Mouse (Mus musculus) forebrain, embryonic 13.5 days (tissue): ENCODE measurements at regions not wholly inside any gene's neighbourhood (a gene's known extent, or its start where the extent isn't known, plus 50 kb on each side); places are given as distances from the start of the nearest gene placed in this dataset.
A peak's percentile ranks its signal among the peaks of the same experiment; 100 is the strongest.

Experiments used
- ATAC-seq: fragments of 200-750 bp; cut with Nextera tagmentation; 2 replicates; pipeline ENCODE4 v1.8.0; 2017
- H3K27ac ChIP-seq: fragments of 300-500 bp; sonication (generic); 2 replicates; pipeline ENCODE4 v1.5.1; 2015; ENCODE audit warnings: inconsistent platforms, mild to moderate bottlenecking, moderate library complexity
- H3K27me3 ChIP-seq: fragments of 300-500 bp; sonication (generic); 2 replicates; pipeline ENCODE4 v1.6.1; 2015; ENCODE audit warnings: mild to moderate bottlenecking, inconsistent platforms
- H3K36me3 ChIP-seq: fragments of 300-500 bp; sonication (generic); 2 replicates; pipeline ENCODE4 v1.6.1; 2015; ENCODE audit warnings: mild to moderate bottlenecking, inconsistent platforms; ENCODE audit not compliant: poor library complexity, severe bottlenecking
- H3K4me1 ChIP-seq: fragments of 300-500 bp; sonication (generic); 2 replicates; pipeline ENCODE4 v1.6.1; 2015; ENCODE audit warnings: inconsistent platforms
- H3K4me2 ChIP-seq: fragments of 300-500 bp; sonication (generic); 2 replicates; pipeline ENCODE4 v1.6.1; 2015; ENCODE audit warnings: inconsistent platforms, mild to moderate bottlenecking, moderate library complexity
- H3K4me3 ChIP-seq: fragments of 300-500 bp; sonication (generic); 2 replicates; pipeline ENCODE4 v1.5.1; 2015; ENCODE audit warnings: mild to moderate bottlenecking, inconsistent platforms
- H3K9ac ChIP-seq: fragments of 300-500 bp; sonication (generic); 2 replicates; pipeline ENCODE4 v1.6.1; 2015; ENCODE audit warnings: mild to moderate bottlenecking, inconsistent platforms
- H3K9me3 ChIP-seq: fragments of 300-500 bp; sonication (generic); replicated peaks from 2 replicates; pipeline ENCODE4 v1.6.1; 2016; ENCODE audit warnings: inconsistent platforms
- WGBS: fragments of 180-500 bp; shearing (Covaris S2); methylation state at CpG from one replicate; pipeline ENCODE4 v1.1.7; 2015; 5-methylcytosine and 5-hydroxymethylcytosine counted together

GRCm38 (mm10) chr3:57975379-57975778, 127.5 kb upstream of the Pfn2 start:
- no peak overlapping the region for H3K4me3 ChIP-seq
- H3K27me3 ChIP-seq: no peaks in the 10 kb centered on the region
- no peak overlapping the region for H3K9ac ChIP-seq
- WGBS: 63% methylated on average over 5 of the region's 5 CpGs
- H3K27ac ChIP-seq: no peak overlapping the region
- H3K9me3 ChIP-seq: no peaks in the 10 kb centered on the region
- ATAC-seq: no peak
- no peaks in the 10 kb centered on the region for H3K36me3 ChIP-seq
- H3K4me2 ChIP-seq: no peak overlapping the region
- no peaks in the 10 kb centered on the region for H3K4me1 ChIP-seq

DNA sequence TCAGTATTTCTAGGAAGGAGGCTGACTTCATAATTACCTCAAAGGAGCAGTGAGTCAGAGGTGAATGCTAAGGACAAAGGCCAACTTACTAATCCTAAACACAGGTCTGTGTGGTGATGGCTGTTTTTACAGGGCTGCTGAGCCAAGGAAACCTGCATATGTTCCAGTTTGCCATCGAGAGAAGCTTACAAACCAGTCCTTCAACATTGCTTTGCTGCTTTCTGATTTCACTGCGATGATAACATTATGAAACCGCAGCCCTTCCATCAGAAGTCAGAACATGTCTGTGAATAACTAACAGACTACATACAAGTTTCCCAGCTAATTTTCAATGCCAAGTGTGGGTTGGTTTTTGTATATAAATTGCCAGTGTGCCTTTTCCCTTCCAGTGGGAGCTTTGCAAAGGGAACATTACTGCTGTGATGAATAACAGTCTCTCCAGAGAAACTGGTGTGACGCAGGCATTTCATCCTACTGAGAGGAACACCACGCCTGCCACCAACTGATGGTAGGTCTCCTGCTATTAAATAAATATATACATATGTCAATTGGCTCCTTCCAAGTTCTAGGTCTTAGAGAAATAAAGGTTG, 128.9 kb upstream of the Pfn2 start:
- no peaks in the 10 kb centered on the region for H3K36me3 ChIP-seq
- H3K9me3 ChIP-seq: no peaks in the 10 kb centered on the region
- no peaks in the 10 kb centered on the region for H3K27me3 ChIP-seq
- no peak overlapping the region for H3K27ac ChIP-seq
- no peak overlapping the region for H3K4me3 ChIP-seq
- no peak overlapping the region for H3K4me2 ChIP-seq
- ATAC-seq: no peak
- WGBS: 87% methylated on average over 5 of the region's 5 CpGs
- H3K9ac ChIP-seq: no peak overlapping the region
- no peaks in the 10 kb centered on the region for H3K4me1 ChIP-seq

DNA sequence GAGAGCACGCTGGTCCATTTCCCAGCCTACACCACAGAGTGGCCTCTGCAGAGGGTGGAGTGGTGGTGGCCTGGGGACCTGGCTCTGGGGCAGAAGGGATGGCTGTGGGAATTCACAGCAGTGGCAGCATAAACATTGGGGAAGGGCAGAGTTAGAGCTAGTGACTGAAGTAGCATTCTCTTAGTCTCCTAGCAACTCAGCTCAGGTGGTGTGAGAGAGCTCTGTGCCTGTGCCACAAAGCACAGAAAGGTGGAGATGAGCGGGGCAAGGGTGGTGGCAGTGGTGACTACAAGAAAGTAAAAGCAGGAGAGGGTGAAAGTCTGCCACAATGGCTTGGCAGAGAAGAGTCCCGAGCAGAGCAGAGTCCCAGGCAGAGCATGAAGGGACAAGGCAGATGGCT, 140.3 kb upstream of the Pfn2 start:
- H3K4me3 ChIP-seq: no peak overlapping the region
- no peaks in the 10 kb centered on the region for H3K9me3 ChIP-seq
- no peaks in the 10 kb centered on the region for H3K4me1 ChIP-seq
- no peak overlapping the region for H3K27ac ChIP-seq
- no peaks in the 10 kb centered on the region for H3K36me3 ChIP-seq
- H3K27me3 ChIP-seq: no peaks in the 10 kb centered on the region
- ATAC-seq: no peak
- H3K9ac ChIP-seq: no peak overlapping the region
- no peak overlapping the region for H3K4me2 ChIP-seq
- 83% methylated on average over 3 of the region's 3 CpGs for WGBS

GRCm38 (mm10) chr3:57990738-57991137, 142.9 kb upstream of the Pfn2 start:
- no peaks in the 10 kb centered on the region for H3K27me3 ChIP-seq
- no peak for ATAC-seq
- H3K9ac ChIP-seq: no peak overlapping the region
- 79% methylated on average over 1 of the region's 1 CpGs for WGBS
- H3K4me3 ChIP-seq: no peak overlapping the region
- no peaks in the 10 kb centered on the region for H3K36me3 ChIP-seq
- no peaks in the 10 kb centered on the region for H3K9me3 ChIP-seq
- no peak overlapping the region for H3K27ac ChIP-seq
- H3K4me2 ChIP-seq: no peak overlapping the region
- no peaks in the 10 kb centered on the region for H3K4me1 ChIP-seq

- Histone ChIP-seq H3K9me3 (no peaks in the 10 kb centered on the region), H3K4me1 (peaks cover 7% of the 10 kb centered on the region), H3K4me3 (no peak overlapping the region), H3K4me2 (no peak overlapping the region), H3K9ac (no peak overlapping the region), H3K27ac (no peak overlapping the region), H3K36me3 (no peaks in the 10 kb centered on the region), H3K27me3 (no peaks in the 10 kb centered on the region)
- 0 out of 2 replicates have a peak, but pooled peaks have one; percentile 33 for ATAC-seq
- 82% methylated on average over 6 of the region's 6 CpGs for WGBS
Observed at GRCm38 (mm10) chr3:57998121-57999102, 150.5 kb upstream of the Pfn2 start.

GRCm38 (mm10) chr3:58002792-58003574, 155.1 kb upstream of the Pfn2 start:
- H3K9ac ChIP-seq: no peak overlapping the region
- H3K4me1 ChIP-seq: peaks cover 7% of the 10 kb centered on the region
- ATAC-seq: peak; percentile 48; the same call in 1 of the 2 replicates
- no peaks in the 10 kb centered on the region for H3K36me3 ChIP-seq
- no peak overlapping the region for H3K4me3 ChIP-seq
- 41% methylated on average over 7 of the region's 7 CpGs for WGBS
- no peaks in the 10 kb centered on the region for H3K27me3 ChIP-seq
- H3K9me3 ChIP-seq: no peaks in the 10 kb centered on the region
- no peak overlapping the region for H3K4me2 ChIP-seq
- H3K27ac ChIP-seq: no peak overlapping the region

DNA sequence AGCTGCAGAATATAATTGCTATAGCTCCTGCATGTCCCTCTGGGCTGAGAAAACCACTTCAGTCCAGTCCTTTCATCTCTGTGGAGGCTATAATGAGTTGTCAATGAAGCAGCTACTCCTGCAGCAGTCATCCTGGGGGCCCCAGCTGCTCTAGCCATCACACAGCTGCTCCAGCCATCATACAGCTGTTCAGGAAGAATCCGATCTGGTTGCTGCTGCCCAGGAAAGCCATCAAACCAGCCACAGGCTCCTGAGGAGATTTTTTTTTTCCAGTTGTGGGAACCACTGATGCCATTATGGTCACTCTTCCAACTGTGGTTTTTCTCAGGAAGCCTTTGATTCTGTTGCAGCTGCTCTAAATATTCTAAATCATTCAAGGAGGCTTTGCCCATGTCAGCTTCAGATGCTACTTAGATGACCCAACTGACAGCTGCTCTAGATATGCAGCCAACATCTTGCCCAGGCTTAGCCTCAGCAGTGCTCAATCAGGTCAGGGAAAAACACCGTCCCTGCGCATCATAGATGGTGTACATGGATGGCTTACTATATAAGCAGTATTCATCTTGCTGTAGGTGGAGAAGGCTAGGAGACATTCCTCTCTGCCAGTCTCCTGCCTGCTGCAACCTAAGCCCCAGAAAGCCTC, 177.0 kb upstream of the Pfn2 start:
- 82% methylated on average over 3 of the region's 3 CpGs for WGBS
- no peak for ATAC-seq
- Histone ChIP-seq H3K27ac (no peak overlapping the region), H3K27me3 (no peaks in the 10 kb centered on the region), H3K4me3 (no peak overlapping the region), H3K9ac (no peak overlapping the region), H3K9me3 (no peaks in the 10 kb centered on the region), H3K4me1 (no peaks in the 10 kb centered on the region), H3K4me2 (no peak overlapping the region), H3K36me3 (no peaks in the 10 kb centered on the region)

DNA sequence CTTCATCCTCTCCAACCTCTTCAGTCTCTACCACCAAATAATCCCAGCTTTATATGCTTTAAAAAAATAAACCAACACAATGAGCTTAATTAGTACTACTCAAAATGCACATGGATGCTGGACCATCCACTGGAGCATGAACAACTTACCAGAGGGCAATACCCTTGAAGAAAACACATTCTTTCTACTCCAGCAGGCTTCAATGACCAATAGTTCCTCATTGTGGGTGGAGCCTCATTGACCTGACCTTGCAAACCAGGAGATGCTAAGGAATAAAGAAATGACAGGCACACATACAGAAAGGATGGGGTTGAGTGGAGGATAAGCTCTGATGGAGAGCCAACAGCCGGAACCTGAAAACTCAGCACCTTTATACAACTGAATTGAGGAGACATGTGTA, 201.7 kb upstream of the Pfn2 start:
- Histone ChIP-seq H3K27me3 (no peaks in the 10 kb centered on the region), H3K36me3 (no peaks in the 10 kb centered on the region), H3K4me3 (no peak overlapping the region), H3K27ac (no peak overlapping the region), H3K4me1 (no peaks in the 10 kb centered on the region), H3K4me2 (no peak overlapping the region), H3K9ac (no peak overlapping the region), H3K9me3 (no peaks in the 10 kb centered on the region)
- no peak for ATAC-seq
- 68% methylated on average over 1 of the region's 1 CpGs for WGBS

GRCm38 (mm10) chr3:58054726-58055125, 206.8 kb upstream of the Pfn2 start:
- ATAC-seq: no peak
- Histone ChIP-seq H3K9ac (no peak overlapping the region), H3K36me3 (no peaks in the 10 kb centered on the region), H3K4me3 (no peak overlapping the region), H3K4me2 (no peak overlapping the region), H3K4me1 (0 out of 2 replicates have a peak, but pooled peaks cover 5% of the 10 kb centered on the region), H3K27me3 (no peaks in the 10 kb centered on the region), H3K9me3 (no peaks in the 10 kb centered on the region), H3K27ac (no peak overlapping the region)
- 88% methylated on average over 7 of the region's 7 CpGs for WGBS

DNA sequence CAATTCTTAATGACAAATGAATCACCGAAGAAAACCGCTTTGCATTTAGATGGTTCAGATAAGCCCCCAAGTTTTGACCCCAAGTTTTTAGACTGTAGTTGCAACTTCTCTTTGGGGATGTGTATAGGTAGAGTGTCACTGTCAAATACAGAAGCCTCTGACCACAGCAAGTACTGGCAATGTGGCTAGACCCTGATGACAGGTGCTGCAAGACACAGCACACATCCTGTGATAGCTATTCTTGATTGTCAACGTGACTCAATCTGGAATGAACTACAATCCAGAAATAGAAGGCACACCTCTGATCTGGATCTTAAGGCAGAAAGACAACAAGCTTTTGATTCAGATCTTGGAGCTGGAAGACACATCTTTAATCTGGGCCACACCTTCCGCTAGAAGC, 207.3 kb upstream of the Pfn2 start:
- ATAC-seq: no peak
- no peak overlapping the region for H3K9ac ChIP-seq
- 92% methylated on average over 4 of the region's 4 CpGs for WGBS

DNA sequence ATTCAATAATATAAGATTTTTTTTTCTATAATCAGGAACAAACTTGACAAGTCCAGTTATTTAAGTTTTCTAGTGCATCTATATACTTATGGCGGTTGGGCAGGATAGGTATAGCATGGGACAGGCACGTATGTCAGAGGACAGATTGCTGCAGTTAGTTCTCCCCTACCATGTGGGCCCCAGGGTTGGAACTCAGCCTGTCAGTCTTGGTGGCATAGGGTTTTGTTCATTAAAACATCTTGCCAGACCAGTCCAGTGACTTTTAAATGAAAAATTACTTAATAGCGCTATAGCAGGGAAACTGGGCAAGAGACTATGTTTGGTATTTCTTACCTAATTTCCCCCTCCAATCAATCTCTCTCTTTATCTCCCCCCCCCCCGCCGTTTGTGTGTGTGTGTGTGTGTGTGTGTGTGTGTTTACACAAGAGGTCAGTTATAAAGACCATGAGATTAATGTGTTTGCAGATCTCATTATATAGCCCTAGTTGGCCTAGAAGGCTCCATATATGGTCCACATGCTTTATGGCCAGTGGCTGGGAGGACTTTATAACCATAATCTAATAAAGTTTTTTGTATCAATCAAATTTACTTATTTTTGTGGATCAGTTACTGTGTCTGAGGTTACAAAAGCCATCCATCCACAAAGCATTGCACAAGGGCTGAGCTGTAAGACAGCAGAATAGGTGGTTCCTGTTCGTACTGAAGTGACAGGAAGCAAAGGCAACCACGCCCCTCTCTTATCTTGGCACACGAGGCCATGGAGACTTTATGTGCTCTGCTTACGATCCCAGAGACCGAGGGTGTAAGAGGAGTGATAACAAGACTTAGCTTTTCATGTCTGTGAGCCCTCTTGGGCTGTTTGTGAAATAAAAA, 208.5 kb upstream of the Pfn2 start:
- ATAC-seq: no peak
- no peak overlapping the region for H3K9ac ChIP-seq
- no peak overlapping the region for H3K4me2 ChIP-seq
- H3K4me1 ChIP-seq: 0 out of 2 replicates have a peak, but pooled peaks cover 5% of the 10 kb centered on the region
- no peak overlapping the region for H3K27ac ChIP-seq
- H3K4me3 ChIP-seq: no peak overlapping the region
- 84% methylated on average over 10 of the region's 10 CpGs for WGBS
- no peaks in the 10 kb centered on the region for H3K27me3 ChIP-seq
- no peaks in the 10 kb centered on the region for H3K9me3 ChIP-seq
- no peaks in the 10 kb centered on the region for H3K36me3 ChIP-seq

More for the DNA sequence above, 207.3 kb upstream of the Pfn2 start:
- no peak overlapping the region for H3K27ac ChIP-seq
- no peaks in the 10 kb centered on the region for H3K9me3 ChIP-seq
- H3K27me3 ChIP-seq: no peaks in the 10 kb centered on the region
- H3K4me2 ChIP-seq: no peak overlapping the region
- H3K4me1 ChIP-seq: 0 out of 2 replicates have a peak, but pooled peaks cover 5% of the 10 kb centered on the region
- no peak overlapping the region for H3K4me3 ChIP-seq
- H3K36me3 ChIP-seq: no peaks in the 10 kb centered on the region
